Mouse (Mus musculus) retina, postnatal 1 day (tissue): Measurements from ENCODE around the gene Dkkl1.
"Not testable (repeated sequence)": the region's sequence is repeated elsewhere in the genome, so short reads cannot be mapped to it uniquely, and the experiment has no call there.

Experiments used
- DNase-seq: peaks from one replicate; pipeline ENCODE4 v3.0.0-alpha.2; 2012

Gene Dkkl1

GRCm38 (mm10) chr7:45211851-45212251 is at the start of gene Dkkl1:
TSS of gene Dkkl1 (minus strand) at chr7:45212147.
- peak; percentile 27 for DNase-seq

- DNase-seq: no peak
Measured at GRCm38 (mm10) chr7:45259281-45259680, 47.3 kb upstream of the Dkkl1 start.

DNA sequence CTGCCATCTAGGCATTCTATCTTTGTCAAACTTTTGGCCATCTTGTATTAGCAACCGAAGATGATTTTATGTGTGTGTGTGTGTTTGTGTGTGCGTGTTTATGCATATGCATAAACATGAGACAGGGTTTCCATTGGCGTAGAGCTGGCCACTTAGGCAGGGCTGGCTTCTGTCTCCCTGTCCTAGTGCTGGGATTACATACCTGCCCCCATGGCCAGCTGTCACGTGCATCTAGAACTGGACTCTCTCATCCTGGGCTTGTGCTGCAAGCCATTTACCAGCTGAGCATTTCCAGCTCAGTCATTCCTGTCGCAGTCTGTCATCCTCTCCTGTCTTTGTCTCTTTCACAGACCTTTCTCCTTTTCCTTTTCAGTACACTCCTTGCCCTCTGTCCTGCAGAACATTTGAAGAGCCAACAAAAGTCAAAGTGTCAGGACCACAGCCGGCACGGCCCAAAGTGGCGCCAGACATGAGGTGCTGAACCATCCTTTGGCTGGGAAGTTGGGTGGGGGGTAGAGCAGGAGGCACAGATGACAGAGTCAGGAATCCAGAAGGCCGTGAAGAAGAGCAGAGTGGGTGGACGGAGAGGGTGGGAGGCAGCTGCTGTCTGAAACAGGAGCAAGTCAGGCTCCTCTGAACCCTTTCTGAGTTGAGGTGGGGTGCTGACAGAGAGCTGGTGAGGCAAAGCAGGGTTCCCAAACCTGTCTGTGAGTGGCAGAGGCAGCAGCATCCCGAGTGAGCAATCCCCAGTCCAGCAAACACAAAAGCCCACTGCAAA is 45.3 kb upstream of the Dkkl1 start:
- DNase-seq: no peak

- not testable (repeated sequence) for DNase-seq
Measured at GRCm38 (mm10) chr7:45255822-45256221, 43.9 kb upstream of the Dkkl1 start.

DNA sequence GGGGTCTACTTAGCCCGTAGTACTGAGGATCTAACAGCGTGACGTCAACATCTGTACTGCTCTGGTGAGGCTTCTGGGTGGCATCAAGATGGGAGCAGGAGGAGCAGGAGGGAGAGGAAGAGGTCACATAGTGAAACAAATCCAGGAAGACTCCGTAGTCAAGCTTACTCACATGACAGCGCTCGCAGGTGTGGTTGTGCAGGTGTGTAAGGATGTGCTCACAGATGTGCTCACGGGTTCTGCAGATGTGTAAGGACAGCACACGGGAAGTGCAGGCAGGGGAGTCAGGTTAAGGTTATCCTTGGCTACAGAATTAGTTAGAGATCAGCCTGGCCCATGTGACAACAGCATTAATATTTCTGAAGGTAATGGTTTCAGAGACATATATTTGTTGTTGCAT is 41.9 kb upstream of the Dkkl1 start:
- DNase-seq: no peak

- no peak for DNase-seq
Measured at GRCm38 (mm10) chr7:45247666-45248065, 35.7 kb upstream of the Dkkl1 start.

DNA sequence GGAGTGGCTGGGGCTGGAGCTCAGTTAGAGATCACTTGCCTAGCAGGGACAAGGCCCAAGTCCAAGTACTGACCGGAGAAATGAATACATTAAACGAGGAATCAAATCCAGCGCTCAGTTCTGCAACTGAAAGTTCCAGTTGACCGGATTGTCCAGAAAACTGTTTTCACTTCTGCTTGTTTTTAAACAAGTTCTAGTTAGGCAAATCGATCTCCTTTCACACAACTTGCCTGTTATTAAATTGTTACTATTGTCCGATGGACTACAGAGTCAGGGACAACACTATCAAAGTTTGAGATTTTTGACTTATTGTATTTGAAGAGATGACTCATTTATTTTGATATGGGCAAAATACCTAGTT is 29.4 kb upstream of the Dkkl1 start:
- DNase-seq: no peak

- peak; percentile 80 for DNase-seq
Measured at GRCm38 (mm10) chr7:45240633-45241388, 28.9 kb upstream of the Dkkl1 start, which contains the start of gene Slc6a16. TSS of gene Slc6a16 (plus strand) at chr7:45241085.

DNA sequence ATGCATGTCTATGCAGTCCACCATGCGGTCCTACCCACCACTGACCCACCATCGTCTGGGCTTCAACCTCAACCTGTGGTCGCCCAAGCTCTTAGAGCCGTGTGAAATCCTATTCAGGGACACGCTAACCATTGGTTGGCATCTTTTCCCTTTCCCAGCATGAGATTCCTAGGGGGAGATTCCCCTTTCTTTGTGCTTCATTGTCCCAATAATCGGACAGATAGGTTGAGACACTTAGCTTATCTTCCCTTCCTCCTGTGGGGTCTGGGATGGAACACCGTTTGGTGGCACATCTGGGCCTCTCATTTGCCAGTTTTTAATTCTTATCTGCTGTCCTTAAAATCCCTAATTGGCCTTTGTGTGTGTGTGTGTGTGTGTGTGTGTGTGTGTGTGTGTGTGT is 28.2 kb upstream of the Dkkl1 start:
- no peak for DNase-seq

DNA sequence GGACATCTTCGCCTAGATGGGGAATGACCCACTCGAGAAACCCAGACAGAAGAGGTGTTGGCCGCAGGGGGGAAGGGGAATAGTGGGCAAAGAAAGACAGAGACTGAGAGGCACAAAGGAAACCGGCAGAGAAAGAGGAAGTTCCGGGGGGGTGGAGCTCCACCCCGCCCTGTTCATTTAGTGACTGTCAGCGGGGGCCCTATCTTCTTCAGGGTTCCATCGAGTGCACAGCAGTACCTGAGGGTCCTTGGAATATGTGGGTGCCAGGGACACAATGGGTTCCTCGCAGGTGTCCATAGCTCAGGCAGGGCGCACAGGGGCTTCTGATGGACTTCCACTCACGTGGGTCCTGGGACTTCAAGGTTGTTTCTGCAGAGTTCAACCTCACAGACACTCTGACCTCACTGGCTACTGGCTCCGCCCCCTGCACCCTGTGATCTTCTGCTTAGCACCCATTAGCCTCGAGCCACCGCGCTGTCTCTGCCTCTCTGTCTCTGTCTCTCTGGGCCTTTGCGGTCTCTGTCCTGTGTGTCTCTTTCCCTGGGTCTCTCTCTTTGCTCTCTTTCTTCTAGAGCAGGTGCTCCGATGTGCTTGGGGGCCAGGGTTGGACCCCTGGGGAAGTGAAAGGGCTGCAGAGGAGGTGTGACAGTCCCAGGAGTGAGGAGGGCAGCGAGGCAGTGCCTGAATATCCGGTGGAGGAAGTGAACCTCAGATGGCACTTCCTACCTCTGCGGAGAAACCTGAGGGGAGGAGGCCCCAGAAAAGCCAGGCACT is 27.0 kb upstream of the Dkkl1 start, which contains the start of gene Cd37:
Cd37 (minus strand) TSS at position 393 of the 774 bp plus-strand sequence.
- DNase-seq: no peak

- DNase-seq: no peak
Measured at GRCm38 (mm10) chr7:45237747-45238699, 26.1 kb upstream of the Dkkl1 start.

GRCm38 (mm10) chr7:45235656-45236180 is 23.8 kb upstream of the Dkkl1 start:
- DNase-seq: no peak

GRCm38 (mm10) chr7:45234922-45235571 is 23.1 kb upstream of the Dkkl1 start:
- DNase-seq: peak; percentile 87

GRCm38 (mm10) chr7:45234333-45234841 is 22.4 kb upstream of the Dkkl1 start:
- DNase-seq: no peak

DNA sequence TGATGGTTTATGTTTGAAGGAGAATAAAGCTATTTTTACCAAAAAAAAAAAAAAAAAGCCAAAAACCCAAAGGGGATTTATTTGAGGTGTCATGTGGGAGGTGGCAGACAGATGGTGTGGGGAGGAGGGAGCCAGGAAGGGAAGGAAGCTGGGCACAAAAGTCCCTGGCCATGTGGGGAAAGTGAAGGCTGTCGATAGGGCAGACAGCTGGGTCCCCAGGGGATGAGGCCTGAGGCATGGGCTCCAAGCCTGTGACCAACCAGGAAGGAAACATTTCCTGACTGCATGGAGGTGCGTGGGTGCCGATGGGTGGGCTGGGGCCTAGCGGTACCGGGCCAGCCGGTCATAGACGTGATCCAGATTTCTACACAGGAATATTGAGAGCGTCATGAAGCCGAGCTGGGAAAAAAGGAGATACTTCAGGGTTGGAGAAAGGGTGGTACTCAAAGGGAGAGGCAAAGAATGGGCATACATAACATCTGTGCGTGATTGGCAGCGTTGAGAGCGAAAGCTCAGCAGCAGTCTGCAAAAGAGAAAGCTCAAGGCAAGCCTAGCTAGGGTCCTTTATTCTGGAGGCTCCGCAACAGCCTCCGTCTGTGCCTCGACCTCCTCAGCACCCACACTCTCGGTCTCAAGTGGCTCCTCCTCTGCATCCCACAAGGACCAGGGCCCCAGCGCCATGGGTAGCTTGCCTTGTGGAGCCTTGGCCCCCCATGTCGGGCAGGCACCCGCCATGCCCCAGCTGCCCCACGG is 21.8 kb upstream of the Dkkl1 start:
- no peak for DNase-seq

DNA sequence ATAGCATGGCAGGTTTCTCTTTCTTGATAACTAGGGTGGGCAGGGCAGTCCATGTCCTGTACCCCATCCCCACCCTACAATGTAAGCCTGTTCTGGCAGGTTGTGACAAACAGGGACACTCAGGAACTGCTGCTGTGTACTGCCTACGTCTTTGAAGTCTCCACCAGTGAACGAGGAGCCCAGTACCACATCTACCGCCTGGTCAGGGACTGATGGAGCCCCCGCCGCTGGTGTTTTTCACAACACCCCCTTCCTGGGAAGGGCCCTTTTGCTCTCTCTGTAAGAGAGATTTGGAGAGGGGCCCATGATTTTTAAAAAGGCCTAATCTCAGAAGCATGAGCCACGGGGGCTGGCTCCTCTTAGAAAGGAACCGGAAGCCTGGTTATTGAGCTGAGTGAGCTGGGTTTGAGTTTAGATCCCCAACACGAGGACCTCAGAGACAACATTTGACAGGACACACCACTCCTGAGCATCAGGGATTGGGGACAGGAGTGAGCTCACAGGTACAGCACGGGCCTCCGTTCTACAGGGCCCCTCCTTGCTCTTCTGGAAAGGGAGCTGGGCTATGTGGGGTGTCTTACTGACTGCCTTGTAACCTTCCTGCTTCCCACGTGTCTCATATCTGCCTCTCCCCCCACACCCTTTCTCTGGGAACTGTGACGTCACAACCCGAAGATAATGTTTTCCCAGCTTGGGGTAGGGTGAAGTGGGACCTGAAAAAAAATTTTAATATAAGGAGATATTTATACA is 20.9 kb upstream of the Dkkl1 start:
- DNase-seq: no peak

DNA sequence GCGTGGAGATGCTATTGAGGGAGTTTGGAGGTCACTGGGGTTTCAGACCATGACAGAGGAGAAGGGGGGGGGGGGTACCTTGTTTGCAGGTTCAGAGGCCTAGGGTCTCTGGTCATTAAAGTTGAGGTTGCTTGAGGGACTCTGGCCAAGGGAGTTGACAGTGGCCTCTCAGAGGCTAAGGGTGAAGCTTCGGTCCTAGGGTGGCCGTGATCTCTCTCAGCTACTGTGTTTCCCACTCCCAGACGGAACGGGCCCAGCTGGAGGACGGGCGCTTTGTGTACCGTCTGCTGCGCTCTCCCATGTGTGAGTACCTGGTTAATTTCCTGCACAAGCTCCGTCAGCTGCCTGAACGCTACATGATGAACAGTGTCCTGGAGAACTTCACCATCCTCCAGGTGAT is 20.0 kb upstream of the Dkkl1 start:
- no peak for DNase-seq

- no peak for DNase-seq
Measured at GRCm38 (mm10) chr7:45231192-45231591, 19.2 kb upstream of the Dkkl1 start.

DNA sequence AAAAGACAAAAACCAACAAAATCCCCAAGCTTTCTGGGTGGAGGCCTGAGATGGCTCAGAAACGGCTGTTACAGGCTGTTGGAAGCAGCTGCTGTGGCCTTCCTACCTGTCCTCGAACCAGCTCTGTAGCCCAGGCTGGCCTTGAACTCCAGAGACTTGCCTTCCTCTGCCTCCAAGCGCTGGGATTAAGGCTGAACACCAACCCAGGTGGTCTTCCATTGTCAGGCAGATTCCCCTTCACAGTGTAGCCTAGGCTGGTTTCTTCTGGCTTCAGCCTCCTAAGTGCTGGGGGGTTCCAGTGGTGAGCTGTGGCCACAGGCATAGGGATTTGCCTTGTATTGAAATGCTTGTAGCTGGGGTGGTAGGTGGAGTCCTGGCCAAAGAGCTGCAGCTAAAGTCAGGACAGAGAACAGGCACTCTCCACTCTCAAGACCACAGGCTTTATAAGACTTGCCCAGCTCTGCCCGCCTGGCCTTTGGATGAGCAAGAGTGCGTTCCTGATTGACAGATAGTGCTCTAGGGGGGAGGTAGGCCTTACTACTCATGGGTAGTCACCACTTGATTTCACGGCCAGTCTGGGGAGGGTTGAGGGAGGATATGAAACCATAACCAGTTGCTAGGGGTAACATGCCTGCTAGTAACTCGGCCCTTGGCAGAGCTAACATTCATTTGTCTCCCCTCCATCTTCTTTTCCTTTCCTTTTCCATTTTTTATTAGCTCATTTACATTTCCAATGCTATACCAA is 17.7 kb upstream of the Dkkl1 start:
- DNase-seq: no peak
